Comparison of ENCODE assay signal across 25 mouse cellular contexts in the genomic region with DNA sequence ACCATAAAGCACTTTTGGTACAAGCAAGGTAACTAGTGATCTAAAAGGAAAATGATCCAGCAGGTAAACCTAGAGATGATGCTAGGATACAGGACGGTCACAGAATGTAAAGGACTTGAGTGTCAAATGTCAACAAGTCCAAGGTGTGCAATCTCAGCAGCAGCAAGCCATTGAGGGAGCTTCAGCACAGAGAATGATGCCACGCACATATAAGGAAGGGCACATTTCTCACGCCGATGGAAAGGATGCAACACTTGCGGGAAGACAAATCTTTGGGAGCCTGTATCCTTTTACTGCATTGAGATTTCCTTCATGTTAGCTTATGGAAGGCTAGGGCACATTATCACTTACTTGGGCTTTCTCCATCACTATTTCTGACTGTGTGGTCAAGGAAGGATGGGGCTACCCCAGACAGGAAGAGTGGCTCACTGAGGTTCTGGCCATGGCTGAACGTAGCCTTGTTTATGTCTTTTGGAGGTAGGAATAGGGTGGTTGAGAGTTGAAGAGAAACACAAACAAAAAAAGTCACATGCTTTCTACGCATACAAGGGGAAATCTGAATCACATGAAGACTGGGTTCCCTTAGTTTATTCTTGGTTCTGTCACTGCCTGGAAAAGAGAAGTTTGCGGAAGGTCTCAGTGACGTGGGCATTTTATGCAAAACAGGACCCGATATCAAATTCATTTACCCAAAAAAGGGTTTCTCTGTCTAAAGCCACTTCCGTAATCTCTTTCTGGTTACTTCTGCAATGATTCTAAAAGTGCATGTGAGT. TPM values are rescaled to one million over a fixed set of nuclear protein-coding genes. Genes with fewer than 3 reads are reported as not detected.
DNase-seq lines count a peak whose midpoint lies in the region; ATAC-seq and TF ChIP-seq lines count a peak whose summit lies in the region.
"Had no signal": no experiment of that assay in that cellular context is flagged by ENCODE, and none has a peak within 500 bp of the region (broad histone marks: within the 10 kb centered on the region; RNA-seq: fewer than 3 reads in every experiment).

No protein-coding gene starts in this region.

- H3K79me2 ChIP-seq in liver, adult 2 months (ENCODE audit: control insufficient read depth, insufficient read depth, low read length): no peaks in the 10 kb centered on the region

- no peak for ATAC-seq in hindbrain, embryonic 14.5 days (ENCODE audit: low FRiP score)
- ATAC-seq: activated CD4-positive, CD25-positive, alpha-beta regulatory T cell, adult 4 months; forebrain, embryonic 14.5 days; midbrain, embryonic 13.5 days had no signal

- H3K9ac ChIP-seq in liver, adult 2 months (ENCODE audit: low read depth, low read length): no peak overlapping the region
- H3K9ac ChIP-seq in hindbrain, embryonic 14.5 days: no peak overlapping the region
- H3K9ac ChIP-seq: embryonic facial prominence, embryonic 15.5 days; heart, embryonic 12.5 days; limb, embryonic 12.5 days; liver, embryonic 13.5 days; lung, embryonic 14.5 days; midbrain, embryonic 13.5 days; neural tube, embryonic 12.5 days had no signal

- no peak for TF ChIP-seq CTCF in liver, adult 2 months (IDR thresholded peaks at IDR 0.05; ENCODE audit: low read depth, low read length)
- TF ChIP-seq CTCF in bone marrow macrophage, adult 2 months (IDR thresholded peaks at IDR 0.05; ENCODE audit: low read depth, low read length): no peak

- H3K27ac ChIP-seq in liver, adult 2 months (replicated peaks; ENCODE audit: insufficient read depth, low read depth, low read length): 0 out of 2 replicates have a peak overlapping the region, but pooled peaks have one; percentile 14
- H3K27ac ChIP-seq in bone marrow macrophage, adult 2 months (ENCODE audit: insufficient read depth, low read depth, low read length): peak overlapping the region; percentile 89
- H3K27ac ChIP-seq in hindbrain, embryonic 14.5 days: no peak overlapping the region
- H3K27ac ChIP-seq: embryonic facial prominence, embryonic 15.5 days; limb, embryonic 12.5 days; liver, embryonic 13.5 days; midbrain, embryonic 13.5 days; neural tube, embryonic 12.5 days had no signal

- WGBS in liver, adult 2 months: 89% methylated on average over 11 of the region's 11 CpGs
- 94% methylated on average over 11 of the region's 11 CpGs for WGBS in hindbrain, embryonic 14.5 days

- H3K4me1 ChIP-seq in liver, adult 2 months (ENCODE audit: control insufficient read depth, insufficient read depth, low read length): peaks cover 2% of the 10 kb centered on the region; the same call in 1 of the 2 replicates
- H3K4me1 ChIP-seq in bone marrow macrophage, adult 2 months (ENCODE audit: control insufficient read depth, insufficient read depth, low read length): peaks cover 42% of the 10 kb centered on the region
- peaks cover 12% of the 10 kb centered on the region for H3K4me1 ChIP-seq in hindbrain, embryonic 14.5 days (replicated peaks; ENCODE audit: control insufficient read depth, insufficient read depth, low read length)

- peak; percentile 53 for DNase-seq in liver, adult 2 months (ENCODE audit: extremely low read depth, low read depth, low spot score)
- DNase-seq in liver: no peak
- DNase-seq in B cell, adult 2 months: peak; percentile 67 to 75
- peak; percentile 59 to 68 for DNase-seq in monocyte, adult 2 months (ENCODE audit: low read depth in 1 of 2, low spot score in 2 of 2)
- no peak for DNase-seq in thymus, postnatal 4 days
- no peak for DNase-seq in left cerebral cortex, postnatal 4 days
- DNase-seq in hindbrain, embryonic 14.5 days (ENCODE audit: low spot score): no peak
- DNase-seq: adrenal gland, postnatal 10 days; cerebellum, adult 9-10 months; heart, postnatal 10 days; kidney, adult 11 months; kidney, postnatal 10 days; liver, embryonic 13.5 days; lung, embryonic 14.5 days; retina, postnatal 1 day; right cerebral cortex, postnatal 25 days had no signal

- no peaks in the 10 kb centered on the region for H3K9me3 ChIP-seq in hindbrain, embryonic 14.5 days (ENCODE audit: control insufficient read depth, low read length)
- H3K9me3 ChIP-seq: embryonic facial prominence, embryonic 15.5 days; heart, embryonic 12.5 days; limb, embryonic 12.5 days; liver, embryonic 13.5 days; megakaryocyte, embryonic 14.5 days; midbrain, embryonic 13.5 days; neural tube, embryonic 12.5 days had no signal

- H3K27me3 ChIP-seq in liver, adult 2 months (ENCODE audit: control insufficient read depth, insufficient read depth, low read length): no peaks in the 10 kb centered on the region
- H3K27me3 ChIP-seq in hindbrain, embryonic 14.5 days (ENCODE audit: control insufficient read depth, insufficient read depth, low read length): peaks cover 3% of the 10 kb centered on the region; the same call in 1 of the 2 replicates

- no peak overlapping the region for H3K4me2 ChIP-seq in hindbrain, embryonic 14.5 days (replicated peaks)
- H3K4me2 ChIP-seq: embryonic facial prominence, embryonic 15.5 days; heart, embryonic 12.5 days; limb, embryonic 12.5 days; liver, embryonic 13.5 days; lung, embryonic 14.5 days; midbrain, embryonic 13.5 days; neural tube, embryonic 12.5 days had no signal

- no peak for TF ChIP-seq POLR2A in liver, adult 2 months (IDR thresholded peaks at IDR 0.05; ENCODE audit: extremely low read depth, insufficient read depth, low read length)
- TF ChIP-seq POLR2A in bone marrow macrophage, adult 2 months (IDR thresholded peaks at IDR 0.05; ENCODE audit: borderline replicate concordance, low read depth, low read length): no peak

- H3K4me3 ChIP-seq in liver, adult 2 months (ENCODE audit: insufficient read depth, low read depth, low read length): no peak overlapping the region
- H3K4me3 ChIP-seq in bone marrow macrophage, adult 2 months (ENCODE audit: insufficient read depth, low read length): no peak overlapping the region
- H3K4me3 ChIP-seq in hindbrain, embryonic 14.5 days (replicated peaks; ENCODE audit: low read length): no peak overlapping the region
- H3K4me3 ChIP-seq: embryonic facial prominence, embryonic 15.5 days; heart, embryonic 12.5 days; limb, embryonic 12.5 days; liver, embryonic 13.5 days; megakaryocyte, embryonic 14.5 days; midbrain, embryonic 13.5 days; neural tube, embryonic 12.5 days had no signal

- no peaks in the 10 kb centered on the region for H3K36me3 ChIP-seq in liver, adult 2 months (ENCODE audit: control insufficient read depth, insufficient read depth, low read length)
- no peaks in the 10 kb centered on the region for H3K36me3 ChIP-seq in hindbrain, embryonic 14.5 days (replicated peaks; ENCODE audit: control insufficient read depth, insufficient read depth)
- H3K36me3 ChIP-seq: embryonic facial prominence, embryonic 15.5 days; heart, embryonic 12.5 days; limb, embryonic 12.5 days; liver, embryonic 13.5 days; midbrain, embryonic 13.5 days; neural tube, embryonic 12.5 days had no signal

- intact Hi-C loops in left cerebral cortex, postnatal 4 days (cut with DNase I): loop anchor here (10.0 kb wide), 1 partner anchor 1184 kb away; no protein-coding TSS in a partner anchor

RNA-seq across cellular contexts. Expression of a gene that starts 5.8 kb away (rescaled TPM):
- 3.8 and 4.4 TPM in 2 replicates for total RNA-seq in liver, adult 2 months (2014; rRNA removed)
- 0.40 and 0.73 TPM in 2 replicates for polyA plus RNA-seq in liver, adult 2 months (2012; rRNA removed)
- polyA plus RNA-seq in bone marrow macrophage, adult 2 months (2012; ENCODE audit: insufficient read depth, insufficient read length, missing spikeins): 43.3 and 44.5 TPM in 2 replicates
- total RNA-seq in left cerebral cortex, postnatal 4 days (2021): 1 to 10 TPM; 6.7 to 7.6 TPM
- 30.8 and 32.7 TPM in 2 replicates for polyA plus RNA-seq in hindbrain, embryonic 14.5 days (2014; fragmentation: Nextera tagmentation; extraction: Ambion mirVana)

Comparison
In these comparisons a context has a peak if more than half of its experiments do, and no peak if none do; other contexts are left out.
1. DNase-seq: peak in liver, adult 2 months (single experiment), B cell, adult 2 months (2 of 2) and monocyte, adult 2 months (2 of 2); none in liver (single experiment), thymus, postnatal 4 days (single experiment), left cerebral cortex, postnatal 4 days (single experiment) and hindbrain, embryonic 14.5 days (single experiment).
2. RNA of a gene that starts 5.8 kb away (polyA plus RNA-seq): 43.3 to 44.5 TPM in bone marrow macrophage, adult 2 months and 30.8 to 32.7 TPM in hindbrain, embryonic 14.5 days; 0.40 to 0.73 TPM in liver, adult 2 months; every median in the first group is over 10 times any median in the second.